Mouse (Mus musculus): Measurements from ENCODE around the gene Med27.

Med27 gene

GRCm38 (mm10) chr2:29391996-29392395 lies 45.4 kb downstream of the Med27 start:
- DNase-seq (ENCODE audit: extremely low spot score, low spot score), result no peak

GRCm38 (mm10) chr2:29400234-29400633 lies 53.6 kb downstream of the Med27 start:
- DNase-seq (ENCODE audit: extremely low spot score, low spot score), result no peak

- DNase-seq (ENCODE audit: extremely low spot score, low spot score), result no peak
Measured at GRCm38 (mm10) chr2:29400812-29401211, 54.2 kb downstream of the Med27 start.

DNA sequence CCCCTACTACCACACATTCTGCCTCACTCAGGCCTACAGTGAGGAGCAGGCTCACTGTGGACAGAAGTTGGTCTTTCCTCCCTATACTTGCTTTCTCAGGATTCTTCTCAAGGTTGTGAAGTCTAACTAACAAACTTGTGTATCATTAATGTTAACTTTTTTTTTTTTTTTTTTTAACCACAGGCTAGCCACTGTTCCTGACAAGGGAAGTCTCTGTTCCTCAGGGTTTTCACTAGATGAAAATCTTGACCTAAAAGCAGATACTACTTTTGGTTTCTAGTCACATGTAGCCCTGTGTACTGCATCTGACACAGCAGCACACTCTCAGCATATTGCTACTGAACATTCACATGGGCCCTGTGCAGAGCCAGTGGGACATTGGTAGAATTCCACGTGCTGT lies 55.2 kb downstream of the Med27 start:
- no peak for DNase-seq (ENCODE audit: extremely low spot score, low spot score)

- DNase-seq (ENCODE audit: extremely low spot score, low spot score), result no peak
Measured at GRCm38 (mm10) chr2:29402550-29403076, 56.0 kb downstream of the Med27 start.

GRCm38 (mm10) chr2:29403799-29404530 lies 57.3 kb downstream of the Med27 start:
- no peak for DNase-seq (ENCODE audit: extremely low spot score, low spot score)

DNA sequence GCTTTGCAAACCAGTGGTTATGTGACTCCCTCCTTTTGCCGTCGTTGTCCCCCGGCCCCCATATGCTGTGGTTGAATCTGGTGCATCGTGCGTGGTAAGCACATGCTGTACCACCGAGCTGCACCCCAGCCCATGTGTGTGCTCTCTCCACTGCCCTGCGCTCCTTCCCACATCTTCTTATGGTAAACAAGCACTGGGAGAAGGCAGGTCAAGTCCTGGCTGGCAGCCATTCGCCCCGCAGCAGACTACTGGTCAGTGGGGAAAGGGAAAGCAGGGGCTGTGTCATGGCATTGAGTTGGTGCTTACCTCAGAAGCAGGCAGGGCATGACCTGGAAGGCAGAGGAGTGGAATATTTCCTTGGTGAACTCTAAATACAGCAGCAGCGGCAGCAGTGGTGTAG lies 58.3 kb downstream of the Med27 start:
- DNase-seq (ENCODE audit: extremely low spot score, low spot score), result no peak

- no peak for DNase-seq (ENCODE audit: extremely low spot score, low spot score)
Measured at GRCm38 (mm10) chr2:29405848-29406247, 59.2 kb downstream of the Med27 start.

DNA sequence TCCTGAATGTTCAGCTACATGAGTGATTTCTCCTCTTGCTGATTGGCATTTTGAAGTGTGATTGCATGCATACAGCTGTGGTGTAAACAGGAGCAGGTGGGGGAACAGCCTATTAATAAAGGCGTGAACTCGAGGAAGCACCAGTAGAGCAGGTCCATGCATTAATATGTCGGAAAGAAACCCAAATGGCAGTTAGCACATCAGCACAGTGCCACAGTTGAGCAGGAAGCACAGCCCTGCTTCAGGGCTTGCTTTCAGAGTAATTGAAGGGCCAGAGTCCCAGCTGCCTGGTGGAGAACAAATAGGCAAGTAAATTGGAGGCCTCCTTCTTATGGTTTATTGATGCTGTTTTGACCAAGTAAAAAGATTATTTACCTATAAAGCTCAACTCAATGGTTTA lies 60.7 kb downstream of the Med27 start:
- DNase-seq (ENCODE audit: extremely low spot score, low spot score), result no peak

- DNase-seq (ENCODE audit: extremely low spot score, low spot score), result no peak
Measured at GRCm38 (mm10) chr2:29407764-29408163, 61.1 kb downstream of the Med27 start.

DNA sequence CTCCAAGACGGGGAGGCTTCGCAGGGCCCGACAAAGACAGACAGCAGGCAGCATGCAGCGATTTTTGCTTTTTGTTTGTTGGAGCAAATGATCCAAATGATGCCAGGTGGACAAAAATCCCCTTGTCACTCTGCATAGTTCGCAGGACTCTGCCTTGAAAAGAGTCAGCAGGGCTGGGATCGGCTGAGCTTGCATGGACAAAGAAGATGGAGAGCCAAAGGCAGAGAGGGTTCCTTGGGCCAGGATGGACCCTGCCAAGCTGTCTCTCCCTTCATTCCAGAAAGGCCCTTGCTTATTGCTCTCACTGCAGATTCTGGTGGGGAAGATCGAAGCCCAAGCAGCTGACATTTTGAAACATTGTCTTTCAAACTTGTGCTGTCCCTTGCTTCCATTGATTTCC lies 64.3 kb downstream of the Med27 start:
- no peak for DNase-seq (ENCODE audit: extremely low spot score, low spot score)

GRCm38 (mm10) chr2:29412458-29412857 lies 65.8 kb downstream of the Med27 start:
- DNase-seq (ENCODE audit: extremely low spot score, low spot score), result no peak

DNA sequence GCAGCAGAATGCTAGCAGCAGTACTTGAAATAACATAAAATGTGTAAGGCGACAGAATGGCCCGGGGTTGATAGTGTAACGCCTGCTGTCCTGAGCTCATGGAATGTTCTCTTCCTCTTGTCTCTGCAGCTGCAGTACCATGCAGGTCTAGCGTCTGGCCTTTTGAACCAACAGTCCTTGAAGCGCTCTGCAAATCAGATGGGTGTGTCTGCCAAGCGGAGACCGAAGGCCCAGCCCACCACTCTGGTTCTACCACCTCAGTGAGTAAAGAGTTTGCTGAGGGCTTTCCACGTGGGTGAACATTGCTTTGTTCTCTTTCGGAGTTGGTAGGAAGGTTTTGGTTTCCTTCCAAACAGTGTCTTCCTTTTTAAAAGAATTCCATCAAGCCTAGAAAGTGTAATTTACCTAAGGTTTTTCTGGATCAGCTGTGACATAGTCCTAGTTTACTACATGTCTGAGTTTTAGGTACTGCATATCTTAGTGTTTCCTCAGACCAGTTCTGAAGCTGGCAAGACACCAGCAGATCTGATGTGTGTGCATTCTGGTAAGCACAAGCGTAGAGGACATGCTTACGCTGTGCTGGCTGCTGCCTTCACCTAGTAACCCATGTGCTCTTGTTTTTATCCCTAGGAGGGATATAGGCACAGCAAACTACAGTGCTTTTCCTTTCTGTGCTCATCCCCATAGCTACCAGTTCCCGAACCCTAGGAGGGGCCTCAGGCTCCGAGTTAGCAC lies 66.8 kb downstream of the Med27 start:
- no peak for DNase-seq (ENCODE audit: extremely low spot score, low spot score)

DNA sequence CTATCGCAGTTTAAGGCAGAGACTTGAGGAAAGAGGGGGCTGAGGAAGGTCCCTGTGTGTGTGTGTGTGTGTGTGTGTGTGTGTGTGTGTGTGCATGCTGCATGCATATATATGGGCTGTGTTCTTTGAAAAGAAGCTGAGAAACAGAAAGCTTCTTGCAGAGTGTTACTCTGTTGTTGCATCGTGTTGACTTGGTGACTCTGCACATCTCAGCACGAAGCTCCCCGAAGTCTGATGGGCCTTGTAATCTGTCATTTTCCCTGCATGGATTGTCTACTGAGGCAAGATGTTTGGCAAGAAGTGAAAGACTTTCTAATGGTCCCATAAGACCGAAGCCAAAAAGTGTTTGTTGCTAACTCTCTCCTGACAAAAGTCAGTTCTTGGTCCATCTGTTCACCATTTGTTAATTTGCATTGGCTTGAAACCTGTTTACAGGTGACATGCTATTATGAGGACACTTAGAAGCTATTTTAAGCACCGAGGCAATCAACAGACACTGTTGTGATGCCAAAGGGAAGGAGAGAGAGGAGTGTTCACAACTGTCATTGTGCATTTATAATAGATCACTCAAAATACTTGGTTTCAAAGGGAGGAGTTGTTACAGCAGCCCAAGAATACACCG lies 68.3 kb downstream of the Med27 start:
- no peak for DNase-seq (ENCODE audit: extremely low spot score, low spot score)

GRCm38 (mm10) chr2:29418498-29418897 lies 71.9 kb downstream of the Med27 start:
- DNase-seq (ENCODE audit: extremely low spot score, low spot score), result no peak

GRCm38 (mm10) chr2:29419434-29419833 lies 72.8 kb downstream of the Med27 start:
- DNase-seq (ENCODE audit: extremely low spot score, low spot score), result no peak

- no peak for DNase-seq (ENCODE audit: extremely low spot score, low spot score)
Measured at GRCm38 (mm10) chr2:29419946-29420345, 73.3 kb downstream of the Med27 start.

GRCm38 (mm10) chr2:29422126-29422840 lies 75.7 kb downstream of the Med27 start:
- DNase-seq (ENCODE audit: extremely low spot score, low spot score), result no peak

GRCm38 (mm10) chr2:29423059-29423458 lies 76.4 kb downstream of the Med27 start:
- no peak for DNase-seq (ENCODE audit: extremely low spot score, low spot score)

DNA sequence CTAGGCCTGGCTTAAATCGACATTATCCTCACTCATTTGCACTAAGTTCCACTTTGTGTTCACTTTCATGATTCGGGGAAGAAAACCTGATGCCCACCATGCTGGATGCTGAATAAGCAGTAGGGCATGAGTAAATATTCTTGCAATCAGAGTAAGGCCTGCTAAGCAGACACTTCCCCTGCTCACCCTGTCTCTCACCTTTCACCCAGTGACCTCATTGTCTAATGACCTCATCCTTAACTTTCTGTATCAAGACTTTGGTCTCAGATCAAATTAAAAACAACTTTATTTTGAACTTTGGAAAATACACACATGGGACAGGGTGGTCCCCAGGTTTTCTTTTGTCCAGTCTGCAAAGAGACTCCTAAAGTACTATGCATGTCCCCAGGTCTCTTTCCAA lies 78.8 kb downstream of the Med27 start:
- DNase-seq (ENCODE audit: extremely low spot score, low spot score), result no peak

DNA sequence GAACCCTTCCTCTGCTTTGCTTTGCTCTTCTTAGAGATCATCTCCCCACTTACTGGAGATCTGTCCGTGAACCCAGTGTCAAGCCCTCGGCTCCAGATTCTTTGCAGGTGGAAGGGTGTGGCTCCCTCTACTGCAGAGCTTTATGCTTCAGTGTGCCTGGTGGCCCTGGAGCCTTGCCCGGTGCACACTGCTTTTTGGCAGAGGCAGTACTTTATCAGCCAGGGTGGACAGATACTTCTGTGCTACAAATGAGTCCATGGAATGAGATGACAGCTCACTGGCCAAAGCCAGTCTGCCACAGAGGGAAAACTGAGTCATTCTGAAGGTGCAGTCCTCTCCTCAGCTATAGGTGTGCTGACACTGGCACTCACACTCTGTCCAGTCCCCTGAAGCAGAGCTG lies 80.1 kb downstream of the Med27 start:
- DNase-seq (ENCODE audit: extremely low spot score, low spot score), result no peak

- DNase-seq (ENCODE audit: extremely low spot score, low spot score), result no peak
Measured at GRCm38 (mm10) chr2:29432565-29432964, 85.9 kb downstream of the Med27 start.

Data from neural tube, embryonic 10.5 days (tissue).